Mouse (Mus musculus) MEL (cell line): ENCODE data around the gene Kcnb1. TPM values are rescaled to one million over a fixed set of nuclear protein-coding genes. Genes with fewer than 3 reads are reported as not detected.
A peak's percentile ranks its signal among the peaks of the same experiment; 100 is the strongest.

Experiments
- DNase-seq: peaks from one replicate; pipeline ENCODE4 v3.0.0; 2011; ENCODE audit warnings: low read depth, low spot score
- H3K27ac ChIP-seq: 2 replicates; pipeline ENCODE4 v1.5.1; 2012; ENCODE audit warnings: low read depth, mild to moderate bottlenecking, control low read depth, low read length, moderate library complexity; ENCODE audit not compliant: control insufficient read depth
- H3K27me3 ChIP-seq, 2 experiments: fragments of 150-350 bp in 1 of 2; sonication (generic) in 1 of 2; 2 replicates each; pipeline ENCODE4 v1.6.1; 2012; ENCODE audit warnings: low read length in 2 of 2, mild to moderate bottlenecking in 2 of 2, improper control_type of control experiment in 1 of 2, moderate library complexity in 1 of 2; ENCODE audit not compliant: insufficient read depth in 2 of 2, control insufficient read depth in 1 of 2
- H3K36me3 ChIP-seq, 2 experiments: 2 replicates each; pipeline ENCODE4 v1.6.1; 2012 to 2014; ENCODE audit warnings: low read length in 2 of 2, improper control_type of control experiment in 1 of 2, inconsistent platforms in 1 of 2, mild to moderate bottlenecking in 1 of 2; ENCODE audit not compliant: insufficient read depth in 2 of 2, control insufficient read depth in 1 of 2
- H3K4me1 ChIP-seq, 2 experiments: fragments of 150-350 bp in 1 of 2; sonication (generic) in 1 of 2; 2 replicates each; pipeline ENCODE4 v1.6.1; 2012; ENCODE audit warnings: low read length in 2 of 2, improper control_type of control experiment in 1 of 2, mild to moderate bottlenecking in 1 of 2; ENCODE audit not compliant: insufficient read depth in 2 of 2, control insufficient read depth in 1 of 2
- H3K4me3 ChIP-seq, 2 experiments: fragments of 150-350 bp in 1 of 2; sonication (generic) in 1 of 2; 2 replicates each; pipeline ENCODE4 v1.5.1; 2012; ENCODE audit warnings: low read depth in 2 of 2, low read length in 2 of 2, mild to moderate bottlenecking in 2 of 2, moderate library complexity in 2 of 2, control low read depth in 1 of 2, improper control_type of control experiment in 1 of 2; ENCODE audit not compliant: control insufficient read depth in 1 of 2, insufficient read depth in 1 of 2
- H3K79me2 ChIP-seq: 2 replicates; pipeline ENCODE4 v1.6.1; 2012; ENCODE audit warnings: mild to moderate bottlenecking, low read length, moderate library complexity; ENCODE audit not compliant: control insufficient read depth, poor library complexity, insufficient read depth
- H3K9ac ChIP-seq: 2 replicates; pipeline ENCODE4 v1.6.1; 2012; ENCODE audit warnings: low read depth, mild to moderate bottlenecking, control low read depth, low read length, moderate library complexity; ENCODE audit not compliant: control insufficient read depth, poor library complexity, severe bottlenecking
- H3K9me3 ChIP-seq: fragments of 150-350 bp; sonication (generic); replicated peaks from 2 replicates; pipeline ENCODE4 v1.6.1; 2012; ENCODE audit warnings: mild to moderate bottlenecking, low read length, improper control_type of control experiment, moderate library complexity; ENCODE audit not compliant: insufficient read depth
- CTCF ChIP-seq, 3 experiments: IDR thresholded peaks in 2 of 3; conservative IDR thresholded peaks in 1 of 3; 2 replicates each; pipeline ENCODE4 v1.5.1; 2011 to 2012; ENCODE audit warnings: low read length in 3 of 3, low read depth in 2 of 3, mild to moderate bottlenecking in 2 of 3, improper control_type of control experiment in 1 of 3, inconsistent platforms in 1 of 3, mixed read lengths in 1 of 3, moderate library complexity in 1 of 3; ENCODE audit not compliant: control insufficient read depth in 1 of 3, insufficient read depth in 1 of 3, poor library complexity in 1 of 3, severe bottlenecking in 1 of 3
- ELF1 ChIP-seq: IDR thresholded peaks from 2 replicates; pipeline ENCODE4 v1.6.1; 2014; ENCODE audit warnings: low read depth, mild to moderate bottlenecking, inconsistent platforms, low read length, improper control_type of control experiment, moderate library complexity
- ETS1 ChIP-seq: IDR thresholded peaks from 2 replicates; pipeline ENCODE4 v1.6.1; 2012; ENCODE audit warnings: low read depth, mild to moderate bottlenecking, inconsistent platforms, low read length, improper control_type of control experiment, moderate library complexity
- GATA1 ChIP-seq: IDR thresholded peaks from 2 replicates; pipeline ENCODE4 v1.6.1; 2011; ENCODE audit warnings: low read depth, low read length, improper control_type of control experiment
- NELFE ChIP-seq: IDR thresholded peaks from 2 replicates; pipeline ENCODE4 v1.6.1; 2011; ENCODE audit warnings: low read depth, low read length, improper control_type of control experiment
- POLR2AphosphoS5 ChIP-seq: IDR thresholded peaks from 2 replicates; pipeline ENCODE4 v1.6.1; 2012; ENCODE audit warnings: low read depth, borderline replicate concordance, mild to moderate bottlenecking, inconsistent platforms, low read length, moderate library complexity, mixed read lengths
- RAD21 ChIP-seq: IDR thresholded peaks from 2 replicates; pipeline ENCODE4 v1.6.1; 2011; ENCODE audit warnings: mild to moderate bottlenecking, low read depth, low read length, improper control_type of control experiment
- SMC3 ChIP-seq: IDR thresholded peaks from 2 replicates; pipeline ENCODE4 v1.6.1; 2011; ENCODE audit warnings: low read depth, low read length, improper control_type of control experiment
- USF1 ChIP-seq: IDR thresholded peaks from 2 replicates; pipeline ENCODE4 v1.6.1; 2014; ENCODE audit warnings: low read depth, mild to moderate bottlenecking, inconsistent platforms, low read length, improper control_type of control experiment, moderate library complexity
- ZC3H11A ChIP-seq: IDR thresholded peaks from 2 replicates; pipeline ENCODE4 v1.6.1; 2012; ENCODE audit warnings: low read depth, mild to moderate bottlenecking, inconsistent platforms, low read length, improper control_type of control experiment
- polyA plus RNA-seq, 2 experiments: library from polyadenylated mRNA; stranded (reverse) in 1 of 2; unstranded in 1 of 2; fragments of >175 nt in 1 of 2; fragments of >200 nt in 1 of 2; gene quantifications; 2 replicates each; pipeline versions ENCODE4 v1.2.1 to v1.2.4; 2012; ENCODE audit warnings: low replicate concordance in 2 of 2, low read depth in 1 of 2; ENCODE audit not compliant: insufficient read length in 2 of 2, insufficient read depth in 1 of 2, missing spikeins in 1 of 2
- total RNA-seq: library from RNA; depleted of rRNA; stranded (reverse); fragments of 300-350 nt; gene quantifications from 2 replicates; pipeline ENCODE4 v1.2.3, GENCODE M21; 2012

Kcnb1 gene
- total and polyA plus RNA-seq, 3 experiments: 0.39 to 3.6 TPM; not detected in 1

GRCm38 (mm10) chr2:167203505-167204166, 13.7 kb upstream of the Kcnb1 start:
- DNase-seq: peak; percentile 20
- Histone ChIP-seq H3K79me2 (no peaks in the 10 kb centered on the region), H3K4me1 (no peaks in the 10 kb centered on the region), H3K4me3 (no peak overlapping the region), H3K27ac (no peak overlapping the region), H3K9me3 (no peaks in the 10 kb centered on the region), H3K9ac (no peak overlapping the region)
- TF ChIP-seq USF1 (no peak), ETS1 (no peak), ELF1 (no peak), SMC3 (peak; percentile 62), CTCF (IDR thresholded peaks at IDR 0.05 in 2 of 3, conservative IDR thresholded peaks at IDR 0.05 in 1 of 3; ENCODE audit: control insufficient read depth in 1 of 3, insufficient read depth in 1 of 3, low read depth in 2 of 3, low read length in 3 of 3, poor library complexity in 1 of 3, severe bottlenecking in 1 of 3) (peak; percentile 28 to 54 (median 48)), RAD21 (peak; percentile 41), ZC3H11A (peak; percentile 25; the same call in 1 of the 2 replicates)
- TF ChIP-seq, all 39 proteins: peak for 4
- no peaks in the 10 kb centered on the region for H3K27me3 ChIP-seq
- H3K36me3 ChIP-seq: no peaks in the 10 kb centered on the region

GRCm38 (mm10) chr2:167201463-167202291, 11.7 kb upstream of the Kcnb1 start:
- H3K27ac ChIP-seq: no peak overlapping the region
- no peaks in the 10 kb centered on the region for H3K9me3 ChIP-seq
- no peaks in the 10 kb centered on the region for H3K36me3 ChIP-seq
- no peaks in the 10 kb centered on the region for H3K27me3 ChIP-seq
- peak; percentile 17 for DNase-seq
- TF ChIP-seq ELF1: no peak
- TF ChIP-seq POLR2AphosphoS5: no peak
- no peak for TF ChIP-seq SMC3
- TF ChIP-seq CTCF (IDR thresholded peaks at IDR 0.05 in 2 of 3, conservative IDR thresholded peaks at IDR 0.05 in 1 of 3; ENCODE audit: control insufficient read depth in 1 of 3, insufficient read depth in 1 of 3, low read depth in 2 of 3, low read length in 3 of 3, poor library complexity in 1 of 3, severe bottlenecking in 1 of 3): no peak
- 0 out of 2 replicates have a peak, but pooled peaks have one; percentile 7 for TF ChIP-seq GATA1
- TF ChIP-seq NELFE: no peak
- no peak overlapping the region for H3K9ac ChIP-seq
- no peaks in the 10 kb centered on the region for H3K4me1 ChIP-seq
- H3K79me2 ChIP-seq: no peaks in the 10 kb centered on the region
- H3K4me3 ChIP-seq: no peak overlapping the region
